Mouse (Mus musculus) regulatory T cell (primary cell): ENCODE measurements around the gene Col9a1.

Experiments used
- in situ Hi-C: fragments of 300-600 bp; cut with MboI, MseI; formaldehyde crosslinking; loops from one replicate; pipeline ENCODE4 v1.15.1; 2025; ENCODE audit warnings: high pct_unique_total_duplicates

Gene Col9a1

GRCm38 (mm10) chr1:24177224-24177851, at the start of gene Col9a1:
TSS of gene Col9a1 (plus strand) at chr1:24177610.
- in situ Hi-C loops, result no loop called here

- in situ Hi-C loops, result no loop called here
Observed at GRCm38 (mm10) chr1:24127866-24128265, 49.5 kb upstream of the Col9a1 start.

- in situ Hi-C loops, result no loop called here
Observed at GRCm38 (mm10) chr1:24133853-24134252, 43.6 kb upstream of the Col9a1 start.

GRCm38 (mm10) chr1:24134792-24135191, 42.6 kb upstream of the Col9a1 start:
- in situ Hi-C loops, result no loop called here

- in situ Hi-C loops, result no loop called here
Observed at GRCm38 (mm10) chr1:24137133-24137532, 40.3 kb upstream of the Col9a1 start.

- in situ Hi-C loops, result no loop called here
Observed at GRCm38 (mm10) chr1:24140555-24140954, 36.9 kb upstream of the Col9a1 start.

GRCm38 (mm10) chr1:24143504-24143903, 33.9 kb upstream of the Col9a1 start:
- in situ Hi-C loops, result no loop called here

- in situ Hi-C loops, result no loop called here
Observed at GRCm38 (mm10) chr1:24157751-24158150, 19.7 kb upstream of the Col9a1 start.

GRCm38 (mm10) chr1:24169410-24169809, 8.0 kb upstream of the Col9a1 start:
- in situ Hi-C loops, result no loop called here

GRCm38 (mm10) chr1:24171205-24171866, 6.1 kb upstream of the Col9a1 start:
- in situ Hi-C loops, result no loop called here

- in situ Hi-C loops, result no loop called here
Observed at GRCm38 (mm10) chr1:24171898-24172297, 5.5 kb upstream of the Col9a1 start.

- in situ Hi-C loops, result no loop called here
Observed at GRCm38 (mm10) chr1:24172656-24173055, 4.8 kb upstream of the Col9a1 start.

- in situ Hi-C loops, result no loop called here
Observed at GRCm38 (mm10) chr1:24175761-24176160, 1.6 kb upstream of the Col9a1 start.

- in situ Hi-C loops, result loop anchor here (10.0 kb wide), 1 partner anchor 725 kb away; no protein-coding TSS in a partner anchor
Observed at GRCm38 (mm10) chr1:24179856-24180255, 2.4 kb downstream of the Col9a1 start.

- in situ Hi-C loops, result loop anchor here (10.0 kb wide), 1 partner anchor 720 kb away; no protein-coding TSS in a partner anchor
Observed at GRCm38 (mm10) chr1:24184981-24185380, 7.6 kb downstream of the Col9a1 start.

- in situ Hi-C loops, result loop anchor here (10.0 kb wide), 1 partner anchor 718 kb away; no protein-coding TSS in a partner anchor
Observed at GRCm38 (mm10) chr1:24186964-24187363, 9.6 kb downstream of the Col9a1 start.

GRCm38 (mm10) chr1:24191668-24192067, 14.3 kb downstream of the Col9a1 start:
- in situ Hi-C loops, result no loop called here

GRCm38 (mm10) chr1:24194111-24194510, 16.7 kb downstream of the Col9a1 start:
- in situ Hi-C loops, result no loop called here

- in situ Hi-C loops, result no loop called here
Observed at GRCm38 (mm10) chr1:24195070-24195840, 17.8 kb downstream of the Col9a1 start.

GRCm38 (mm10) chr1:24195951-24196517, 18.6 kb downstream of the Col9a1 start:
- in situ Hi-C loops, result no loop called here

GRCm38 (mm10) chr1:24211621-24212385, 34.4 kb downstream of the Col9a1 start:
- in situ Hi-C loops, result no loop called here
